16 mouse cellular contexts compared by ENCODE assay signal in the genomic region with DNA sequence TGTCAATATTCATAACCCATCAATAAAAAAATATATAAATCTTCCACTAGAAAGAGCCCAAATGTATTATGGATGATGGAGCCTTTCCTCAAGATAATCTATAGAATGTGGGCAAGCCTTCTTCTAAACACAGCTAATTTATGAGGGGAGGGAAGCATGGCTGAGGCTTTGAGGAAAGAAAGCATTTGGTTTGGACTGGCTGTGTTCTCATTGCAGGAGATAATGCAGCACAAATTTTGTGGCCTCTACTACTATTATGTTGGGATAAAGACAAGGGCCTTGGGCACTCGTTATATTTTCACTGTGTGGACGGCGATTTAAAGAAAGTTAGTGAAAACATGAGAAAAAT.
DNase-seq lines count a peak whose midpoint lies in the region; ATAC-seq lines count a peak whose summit lies in the region.
"Had no signal": no experiment of that assay in that cellular context is flagged by ENCODE, and none has a peak within 500 bp of the region (broad histone marks: within the 10 kb centered on the region; RNA-seq: fewer than 3 reads in every experiment).

No protein-coding gene starts in this region.

- H3K4me1 ChIP-seq in forebrain, embryonic 16.5 days (replicated peaks; ENCODE audit: control insufficient read depth, insufficient read depth, low read length), result peaks cover 20% of the 10 kb centered on the region
- H3K4me1 ChIP-seq in midbrain, embryonic 10.5 days, result peaks cover 34% of the 10 kb centered on the region
- H3K4me1 ChIP-seq in neural tube, embryonic 14.5 days (ENCODE audit: control insufficient read depth, insufficient read depth, low read length), result no peaks in the 10 kb centered on the region
- H3K4me1 ChIP-seq: embryonic facial prominence, embryonic 12.5 days; limb, embryonic 12.5 days; megakaryocyte, embryonic 14.5 days had no signal

- H3K9me3 ChIP-seq in forebrain, embryonic 16.5 days (ENCODE audit: control insufficient read depth, low read length), result no peaks in the 10 kb centered on the region
- no peaks in the 10 kb centered on the region for H3K9me3 ChIP-seq in midbrain, embryonic 10.5 days (replicated peaks)
- no peaks in the 10 kb centered on the region for H3K9me3 ChIP-seq in neural tube, embryonic 14.5 days (ENCODE audit: control insufficient read depth, low read length)
- H3K9me3 ChIP-seq: embryonic facial prominence, embryonic 12.5 days; limb, embryonic 12.5 days had no signal

- peak; percentile 36 for ATAC-seq in forebrain, embryonic 16.5 days
- peak; percentile 57 for ATAC-seq in neural tube, embryonic 14.5 days (ENCODE audit: low read depth)
- ATAC-seq: activated CD4-positive, CD25-positive, alpha-beta regulatory T cell, adult 4 months; liver, postnatal 0 days had no signal

- H3K4me3 ChIP-seq in forebrain, embryonic 16.5 days (replicated peaks; ENCODE audit: low read length), result no peak overlapping the region
- H3K4me3 ChIP-seq in midbrain, embryonic 10.5 days, result no peak overlapping the region
- H3K4me3 ChIP-seq in neural tube, embryonic 14.5 days (ENCODE audit: low read depth, low read length), result no peak overlapping the region
- H3K4me3 ChIP-seq: embryonic facial prominence, embryonic 12.5 days; limb, embryonic 12.5 days; megakaryocyte, embryonic 14.5 days had no signal

- no peak overlapping the region for H3K9ac ChIP-seq in forebrain, embryonic 16.5 days (replicated peaks; ENCODE audit: low read depth, low read length)
- no peak overlapping the region for H3K9ac ChIP-seq in neural tube, embryonic 14.5 days (replicated peaks; ENCODE audit: low read depth, low read length)
- H3K9ac ChIP-seq: embryonic facial prominence, embryonic 12.5 days; limb, embryonic 12.5 days; liver, postnatal 0 days had no signal

- DNase-seq in cerebellum, adult 9-10 months, result peak; percentile 10
- DNase-seq in cerebellum, postnatal 36 days, result no peak
- DNase-seq in midbrain, embryonic 10.5 days (ENCODE audit: low spot score), result no peak
- no peak for DNase-seq in spleen, postnatal 36 days (ENCODE audit: low spot score in 2 of 2)
- DNase-seq in lung, postnatal 36 days, result no peak
- DNase-seq in urinary bladder, adult 18-20 months (ENCODE audit: low spot score in 2 of 2), result no peak
- DNase-seq: kidney, adult 11 months; kidney, postnatal 36 days; liver, postnatal 0 days had no signal

- no peaks in the 10 kb centered on the region for H3K27me3 ChIP-seq in forebrain, embryonic 16.5 days (replicated peaks; ENCODE audit: control insufficient read depth, insufficient read depth, low read length)
- no peaks in the 10 kb centered on the region for H3K27me3 ChIP-seq in midbrain, embryonic 10.5 days (ENCODE audit: low read depth, poor library complexity, severe bottlenecking)
- no peaks in the 10 kb centered on the region for H3K27me3 ChIP-seq in neural tube, embryonic 14.5 days (ENCODE audit: control insufficient read depth, insufficient read depth, low read length)
- H3K27me3 ChIP-seq: CH12.LX; embryonic facial prominence, embryonic 12.5 days; limb, embryonic 12.5 days; megakaryocyte, embryonic 14.5 days had no signal

- WGBS in forebrain, embryonic 16.5 days, result 8% methylated on average over 3 of the region's 3 CpGs
- 69% methylated on average over 3 of the region's 3 CpGs for WGBS in midbrain, embryonic 10.5 days
- 13% methylated on average over 3 of the region's 3 CpGs for WGBS in neural tube, embryonic 14.5 days

- H3K36me3 ChIP-seq in forebrain, embryonic 16.5 days (ENCODE audit: control insufficient read depth, insufficient read depth), result no peaks in the 10 kb centered on the region
- no peaks in the 10 kb centered on the region for H3K36me3 ChIP-seq in midbrain, embryonic 10.5 days
- no peaks in the 10 kb centered on the region for H3K36me3 ChIP-seq in neural tube, embryonic 14.5 days (ENCODE audit: control insufficient read depth, insufficient read depth, low read length)
- H3K36me3 ChIP-seq: embryonic facial prominence, embryonic 12.5 days; limb, embryonic 12.5 days had no signal

- H3K4me2 ChIP-seq in forebrain, embryonic 16.5 days (ENCODE audit: low read length), result peak overlapping the region; percentile 20; the same call in 1 of the 2 replicates
- H3K4me2 ChIP-seq in neural tube, embryonic 14.5 days (ENCODE audit: low read depth, low read length), result no peak overlapping the region
- H3K4me2 ChIP-seq: embryonic facial prominence, embryonic 12.5 days; limb, embryonic 12.5 days had no signal

- H3K27ac ChIP-seq in forebrain, embryonic 16.5 days (ENCODE audit: low read length), result peak overlapping the region; percentile 89
- H3K27ac ChIP-seq in midbrain, embryonic 10.5 days (replicated peaks), result peak overlapping the region; percentile 78
- peak overlapping the region; percentile 64; the same call in 1 of the 2 replicates for H3K27ac ChIP-seq in neural tube, embryonic 14.5 days (ENCODE audit: low read depth, low read length)
- H3K27ac ChIP-seq: embryonic facial prominence, embryonic 12.5 days; limb, embryonic 12.5 days had no signal
